Mouse (Mus musculus) hindbrain, postnatal 0 days (tissue): ENCODE measurements around the gene Cep170. TPM values are rescaled to one million over a fixed set of nuclear protein-coding genes. Genes with fewer than 3 reads are reported as not detected.

Experiments
- ATAC-seq: fragments of 200-750 bp; cut with Nextera tagmentation; 2 replicates; pipeline ENCODE4 v1.8.0; 2017; ENCODE audit warnings: mild to moderate bottlenecking, moderate TSS enrichment, moderate library complexity
- DNase-seq: peaks from one replicate; pipeline ENCODE4 v3.0.0-alpha.2; 2015; ENCODE audit warnings: low spot score
- H3K27ac ChIP-seq: fragments of 300-500 bp; sonication (generic); 2 replicates; pipeline ENCODE4 v1.5.1; 2014; ENCODE audit warnings: mild to moderate bottlenecking
- H3K27me3 ChIP-seq: fragments of 300-500 bp; sonication (generic); 2 replicates; pipeline ENCODE4 v1.6.1; 2014; ENCODE audit warnings: low read length, mixed read lengths; ENCODE audit not compliant: insufficient read depth
- H3K36me3 ChIP-seq: fragments of 300-500 bp; sonication (generic); 2 replicates; pipeline ENCODE4 v1.6.1; 2014; ENCODE audit warnings: low read length, mixed read lengths; ENCODE audit not compliant: insufficient read depth
- H3K4me1 ChIP-seq: fragments of 300-500 bp; sonication (generic); 2 replicates; pipeline ENCODE4 v1.6.1; 2014; ENCODE audit warnings: antibody characterized with exemption, low read length, mixed read lengths; ENCODE audit not compliant: insufficient read depth
- H3K4me2 ChIP-seq: fragments of 300-500 bp; sonication (generic); 2 replicates; pipeline ENCODE4 v1.6.1; 2014; ENCODE audit warnings: low read depth, mild to moderate bottlenecking, low read length, moderate library complexity, mixed read lengths
- H3K4me3 ChIP-seq: fragments of 300-500 bp; sonication (generic); 2 replicates; pipeline ENCODE4 v1.5.1; 2014; ENCODE audit warnings: low read length
- H3K9ac ChIP-seq: fragments of 300-500 bp; sonication (generic); replicated peaks from 2 replicates; pipeline ENCODE4 v1.6.1; 2014; ENCODE audit warnings: mild to moderate bottlenecking, low read length, moderate library complexity, mixed read lengths
- H3K9me3 ChIP-seq: fragments of 300-500 bp; sonication (generic); 2 replicates; pipeline ENCODE4 v1.6.1; 2016; ENCODE audit warnings: low read length, mixed read lengths
- CTCF ChIP-seq: IDR thresholded peaks from 2 replicates; pipeline ENCODE4 v1.5.1; 2016; ENCODE audit warnings: antibody characterized with exemption, control low read depth, low read depth
- WGBS: fragments of 180-500 bp; shearing (Covaris S2); extraction: QIAGEN DNeasy Blood & Tissue Kit; methylation state at CpG from one replicate; pipeline ENCODE4 v1.1.7; 2014; 5-methylcytosine and 5-hydroxymethylcytosine counted together
- polyA plus RNA-seq: library from polyadenylated mRNA; unstranded; fragments of >200 nt; fragmentation: Nextera tagmentation; extraction: Ambion mirVana; gene quantifications from 2 replicates; pipeline ENCODE4 v1.2.1, GENCODE M21; 2015
- total RNA-seq: library from RNA; depleted of rRNA; stranded (reverse); fragments of >200 nt; gene quantifications from 2 replicates; pipeline ENCODE4 v1.2.3, GENCODE M21; 2014

Cep170 gene
- total and polyA plus RNA-seq, 2 experiments from 2014 or later = 86.1 to 132 TPM

DNA sequence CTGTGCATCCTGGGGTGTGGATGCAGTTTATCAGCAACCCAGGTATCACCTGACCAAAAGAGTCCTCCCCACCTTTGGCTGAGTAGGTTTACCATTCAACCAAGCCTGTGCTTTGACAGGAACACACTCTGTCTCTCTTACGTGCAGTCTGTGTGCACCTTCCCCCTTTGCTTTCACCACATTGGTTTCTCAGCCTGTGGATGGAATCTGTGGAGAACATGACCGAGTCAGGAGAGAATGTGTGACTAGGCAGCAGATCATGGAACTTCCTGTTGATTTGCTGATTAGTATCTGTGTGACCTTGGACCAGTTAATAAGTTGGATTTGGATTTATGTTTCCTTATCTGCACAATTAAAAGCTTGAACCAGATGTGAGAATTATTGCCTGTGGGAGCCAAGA, 4.3 kb upstream of the Cep170 start:
- Histone ChIP-seq H3K36me3 (no peaks in the 10 kb centered on the region), H3K4me2 (no peak overlapping the region), H3K4me3 (no peak overlapping the region), H3K9me3 (no peaks in the 10 kb centered on the region), H3K9ac (no peak overlapping the region), H3K27me3 (no peaks in the 10 kb centered on the region), H3K4me1 (no peaks in the 10 kb centered on the region), H3K27ac (no peak overlapping the region)
- TF ChIP-seq CTCF = no peak
- DNase-seq (no peak), ATAC-seq (no peak)
- 86% methylated on average over 2 of the region's 2 CpGs for WGBS

DNA sequence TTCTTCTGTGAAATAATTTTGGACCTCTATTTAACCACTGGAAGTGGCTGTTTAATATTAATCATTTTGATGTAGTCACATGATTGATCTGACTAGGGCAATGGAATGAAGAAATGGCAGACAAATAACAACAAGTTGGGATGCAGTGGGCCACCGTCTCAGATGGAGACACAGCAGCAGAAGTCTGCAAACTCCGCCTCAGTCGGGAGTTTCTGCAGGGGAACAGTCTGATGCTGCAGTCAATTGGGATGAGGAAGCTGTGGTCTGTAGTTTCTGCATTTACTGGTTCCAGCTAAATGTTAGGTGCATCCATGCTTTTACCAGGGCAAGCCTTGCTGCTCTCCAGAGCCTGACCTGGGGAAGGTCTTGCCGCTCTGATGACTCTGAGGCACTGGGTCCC, 2.9 kb upstream of the Cep170 start:
- H3K4me1 ChIP-seq = no peaks in the 10 kb centered on the region
- ATAC-seq (no peak), DNase-seq (no peak)
- 86% methylated on average over 4 of the region's 4 CpGs for WGBS
- H3K9ac ChIP-seq = no peak overlapping the region
- no peak overlapping the region for H3K4me2 ChIP-seq
- no peak overlapping the region for H3K27ac ChIP-seq
- no peak overlapping the region for H3K4me3 ChIP-seq
- no peak for TF ChIP-seq CTCF
- no peaks in the 10 kb centered on the region for H3K36me3 ChIP-seq
- H3K27me3 ChIP-seq = no peaks in the 10 kb centered on the region
- H3K9me3 ChIP-seq = no peaks in the 10 kb centered on the region

DNA sequence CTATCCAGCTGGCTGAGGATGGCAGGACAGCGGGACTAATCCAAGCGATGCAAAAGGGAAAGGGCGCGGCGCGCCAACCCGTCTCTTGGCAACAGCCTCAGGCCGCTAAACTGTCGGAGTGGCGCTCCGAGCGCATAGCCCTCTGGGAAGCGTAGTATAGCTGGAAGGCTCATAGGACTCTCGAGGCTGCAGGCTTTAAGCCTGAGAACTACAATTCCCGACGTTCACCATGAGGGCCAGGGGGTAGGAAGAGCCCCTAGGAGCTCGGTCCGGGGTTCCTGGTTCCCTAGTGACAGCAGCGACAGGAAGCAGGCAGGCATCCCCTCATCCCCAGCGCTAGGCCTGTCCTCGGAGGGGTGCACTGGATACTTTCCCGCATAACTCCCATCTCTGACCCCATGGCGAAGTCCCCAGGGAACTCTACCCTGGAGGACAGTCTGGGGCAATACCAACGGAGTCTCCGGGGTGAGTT, 760 bp upstream of the Cep170 start, which contains the start of gene Sdccag8:
TSS of gene Sdccag8 (plus strand) at position 70 of the 472 bp plus-strand sequence.
- H3K36me3 ChIP-seq = no peaks in the 10 kb centered on the region
- DNase-seq (peak; percentile 97), ATAC-seq (peak; percentile 92)
- WGBS = under 1% methylated on average over 25 of the region's 25 CpGs
- 0 out of 2 replicates have a peak, but pooled peaks cover 4% of the 10 kb centered on the region for H3K4me1 ChIP-seq
- H3K4me2 ChIP-seq = peak within 1 kb of the TSS; percentile 75
- TF ChIP-seq CTCF = peak; percentile 20
- peak within 1 kb of the TSS; percentile 75 for H3K4me3 ChIP-seq
- H3K27me3 ChIP-seq = no peaks in the 10 kb centered on the region
- no peaks in the 10 kb centered on the region for H3K9me3 ChIP-seq
- H3K9ac ChIP-seq = peak within 1 kb of the TSS; percentile 88
- H3K27ac ChIP-seq = peak within 1 kb of the TSS; percentile 99

DNA sequence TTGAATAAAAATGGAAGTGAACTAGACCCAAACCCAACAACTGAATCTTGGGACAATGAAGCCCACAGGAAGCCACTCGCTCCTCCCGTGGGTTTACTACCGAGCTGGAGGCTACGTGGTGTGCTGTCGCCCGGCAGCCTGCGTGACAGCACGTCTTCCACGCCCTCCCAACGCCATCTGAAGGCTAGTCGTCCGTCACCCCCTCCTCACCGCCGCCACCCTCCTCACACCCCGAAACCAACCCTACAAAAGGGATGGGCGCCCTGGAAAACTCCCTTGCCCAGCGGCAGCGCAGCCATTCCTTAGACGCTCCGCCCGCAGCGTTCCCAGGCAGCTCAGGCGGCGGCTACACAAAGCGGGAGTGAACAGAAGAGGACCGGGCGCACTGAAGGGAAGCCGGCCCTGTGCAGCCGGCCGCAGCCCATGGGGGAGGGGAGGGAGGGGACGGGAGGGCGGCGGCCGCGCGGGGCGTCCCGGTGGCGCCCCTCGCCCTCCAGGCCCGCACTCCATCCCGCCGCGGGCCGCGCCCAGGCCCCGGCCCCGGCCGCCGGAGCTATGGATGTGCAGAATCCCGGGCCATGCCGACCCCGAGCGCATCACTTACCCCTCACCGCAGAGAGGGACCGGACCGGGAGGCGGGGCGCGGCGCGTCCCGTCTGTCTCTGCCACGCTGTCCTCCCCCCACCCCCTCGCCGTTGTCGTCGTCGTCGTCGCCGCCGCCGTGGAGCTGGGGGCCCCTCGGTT, 403 bp downstream of the Cep170 start:
- Histone ChIP-seq H3K9ac (peak overlapping the region; percentile 88), H3K36me3 (no peaks in the 10 kb centered on the region), H3K27me3 (no peaks in the 10 kb centered on the region), H3K4me1 (0 out of 2 replicates have a peak, but pooled peaks cover 13% of the 10 kb centered on the region), H3K9me3 (no peaks in the 10 kb centered on the region), H3K27ac (peak overlapping the region; percentile 99), H3K4me2 (peak overlapping the region; percentile 75), H3K4me3 (peak overlapping the region; percentile 75)
- TF ChIP-seq CTCF = no peak
- ATAC-seq (peak; percentile 68), DNase-seq (peak; percentile 76)
- WGBS = 1% methylated on average over 48 of the region's 75 CpGs

DNA sequence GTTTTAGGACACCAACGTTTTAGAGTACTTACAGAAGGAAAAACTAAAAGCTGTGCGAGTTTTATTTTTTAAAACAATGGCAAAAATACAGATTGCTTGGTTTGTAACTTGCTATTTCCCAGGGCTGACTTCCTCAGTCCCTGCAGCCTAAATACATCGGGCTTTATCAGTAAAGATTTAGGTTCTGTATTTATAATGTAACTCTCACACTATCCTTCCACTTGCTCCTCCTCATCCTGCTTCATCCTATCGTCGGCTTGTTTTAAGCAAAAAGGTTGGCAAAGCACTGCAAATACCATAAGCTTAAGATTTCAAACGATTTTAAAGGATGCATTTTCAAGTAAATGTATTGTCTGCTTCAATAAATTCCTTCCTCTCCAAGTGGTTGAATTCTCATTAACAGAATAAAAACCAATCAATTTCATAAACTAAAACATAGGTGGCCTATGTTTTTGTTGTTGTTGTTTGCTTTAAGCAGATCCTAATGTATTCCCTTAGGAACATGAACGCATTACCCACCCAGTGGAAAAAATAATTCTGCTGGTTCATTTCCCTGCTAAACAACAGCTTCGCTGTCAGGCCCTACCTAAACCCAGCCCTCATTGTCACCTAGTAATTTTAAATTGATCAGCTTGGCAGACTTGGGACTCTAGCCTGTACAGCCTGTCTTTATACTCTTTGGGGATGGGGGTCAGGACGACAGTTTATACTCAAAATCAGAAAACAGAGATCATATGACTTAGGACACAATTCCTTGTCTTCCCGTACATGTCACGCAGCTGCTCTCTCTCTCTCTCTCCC, 1.2 kb downstream of the Cep170 start:
- Histone ChIP-seq H3K27ac (peak overlapping the region; percentile 99), H3K4me1 (0 out of 2 replicates have a peak, but pooled peaks cover 13% of the 10 kb centered on the region), H3K27me3 (no peaks in the 10 kb centered on the region), H3K9me3 (no peaks in the 10 kb centered on the region), H3K4me2 (peak overlapping the region; percentile 75), H3K9ac (peak overlapping the region; percentile 88), H3K4me3 (peak overlapping the region; percentile 75), H3K36me3 (no peaks in the 10 kb centered on the region)
- DNase-seq (peak; percentile 34), ATAC-seq (no peak)
- no peak for TF ChIP-seq CTCF
- 9% methylated on average over 11 of the region's 11 CpGs for WGBS

DNA sequence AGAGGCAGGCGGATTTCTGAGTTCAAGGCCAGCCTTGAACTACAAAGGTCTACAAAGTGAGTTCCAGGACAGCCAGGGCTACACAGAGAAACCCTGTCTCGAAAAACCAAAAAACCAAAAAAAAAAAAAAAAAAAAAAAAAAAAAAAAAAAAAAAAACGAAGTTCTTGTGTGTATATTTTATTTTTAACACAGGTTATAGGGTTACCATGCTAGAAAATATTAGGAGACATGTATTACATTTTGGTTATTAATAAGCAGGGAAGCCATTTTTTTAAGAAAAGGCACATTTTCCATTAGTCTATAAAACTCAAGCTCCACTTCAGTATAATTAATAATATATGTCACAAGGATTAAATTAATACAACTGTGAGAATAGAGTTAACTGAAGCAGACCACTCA, 2.0 kb downstream of the Cep170 start:
- no peaks in the 10 kb centered on the region for H3K9me3 ChIP-seq
- peaks cover 14% of the 10 kb centered on the region; the same call in 1 of the 2 replicates for H3K4me1 ChIP-seq
- peak overlapping the region; percentile 75 for H3K4me2 ChIP-seq
- H3K4me3 ChIP-seq = peak overlapping the region; percentile 75
- no peak for TF ChIP-seq CTCF
- WGBS = 85% methylated on average over 3 of the region's 3 CpGs
- H3K27me3 ChIP-seq = no peaks in the 10 kb centered on the region
- H3K9ac ChIP-seq = peak overlapping the region; percentile 88; the same call in 1 of the 2 replicates
- no peaks in the 10 kb centered on the region for H3K36me3 ChIP-seq
- peak overlapping the region; percentile 99; the same call in 1 of the 2 replicates for H3K27ac ChIP-seq
- DNase-seq = no peak
- ATAC-seq = no peak
